Mouse (Mus musculus): ENCODE results near the gene Tmeff2.

DNA sequence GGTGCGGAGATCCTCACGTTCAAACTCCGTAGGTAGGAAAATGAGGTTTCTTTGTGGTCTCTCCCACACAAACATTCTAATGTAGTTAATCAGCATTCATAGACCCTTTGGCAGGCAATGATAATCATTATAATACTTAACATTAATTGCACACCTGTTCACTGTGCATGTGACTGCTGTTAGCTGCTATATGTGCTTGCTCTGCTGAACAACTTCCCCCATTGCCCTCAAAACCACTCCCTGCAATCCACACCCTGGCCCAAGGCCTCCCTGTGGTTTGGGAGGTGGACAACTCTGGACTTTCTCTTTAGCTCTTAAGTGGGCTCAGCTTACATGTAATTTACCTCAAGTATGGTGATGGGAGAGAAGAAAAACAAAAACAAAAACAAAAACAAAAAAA lies 299.5 kb downstream of the Tmeff2 start:
- TF ChIP-seq EP300 (IDR thresholded peaks at IDR 0.05; ENCODE audit: insufficient read depth, low read depth, low read length) (no peak), CTCF (IDR thresholded peaks at IDR 0.05) (no peak)

Measured in heart, adult 2 months (tissue).